ENCODE assay signal across 30 mouse cellular contexts in the genomic region with DNA sequence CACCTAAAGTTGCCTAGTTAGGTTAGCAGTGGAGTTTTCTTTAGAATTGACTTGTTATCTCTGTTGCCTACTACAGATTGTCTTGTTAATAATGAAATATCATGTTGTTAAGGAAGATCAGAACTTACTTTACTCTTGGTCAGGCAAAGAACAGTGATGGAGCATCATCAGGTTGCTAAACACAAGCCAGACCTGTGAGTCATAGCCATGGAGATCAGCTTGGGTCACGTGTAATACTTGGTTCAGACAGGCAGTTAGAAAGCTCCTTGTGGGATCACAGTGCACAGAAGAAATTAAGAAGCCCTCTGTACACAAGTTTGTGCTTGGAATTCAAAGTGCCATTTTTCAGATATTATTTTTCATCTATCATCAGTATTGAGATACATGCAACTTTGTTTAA. TPM values are rescaled to one million over a fixed set of nuclear protein-coding genes. Genes with fewer than 3 reads are reported as not detected.
DNase-seq lines count a peak whose midpoint lies in the region; ATAC-seq and TF ChIP-seq lines count a peak whose summit lies in the region.
"Had no signal": no experiment of that assay in that cellular context is flagged by ENCODE, and none has a peak within 500 bp of the region (broad histone marks: within the 10 kb centered on the region; RNA-seq: fewer than 3 reads in every experiment).

No protein-coding gene starts in this region.

- DNase-seq in adrenal gland, postnatal 36 days = peak; percentile 5 to 9
- DNase-seq in adrenal gland, adult 18-20 months (ENCODE audit: low spot score in 2 of 2) = no peak
- DNase-seq in brain, adult 2 months (ENCODE audit: low read depth, low spot score) = peak; percentile 33
- DNase-seq in ovary, postnatal 14 days (ENCODE audit: low spot score) = no peak
- DNase-seq in yolk sac, embryonic 10.5 days (ENCODE audit: low spot score) = no peak
- DNase-seq: adrenal gland, postnatal 10 days; cerebellum, adult 18-20 months; cerebellum, postnatal 10 days; gastrocnemius, postnatal 36 days; heart, adult 18-20 months; heart, postnatal 10 days; kidney, adult 9 months; kidney, postnatal 10 days; layer of hippocampus, adult 9-11 months; liver, embryonic 13.5 days had no signal

- H3K9me3 ChIP-seq in forebrain, embryonic 16.5 days (ENCODE audit: control insufficient read depth, low read length) = no peaks in the 10 kb centered on the region
- H3K9me3 ChIP-seq: embryonic facial prominence, embryonic 13.5 days; G1E; heart, embryonic 12.5 days; limb, embryonic 10.5 days; limb, embryonic 15.5 days; liver, embryonic 13.5 days; midbrain, embryonic 15.5 days; neural tube, embryonic 12.5 days had no signal

- H3K4me2 ChIP-seq in forebrain, embryonic 16.5 days (ENCODE audit: low read length) = no peak overlapping the region
- H3K4me2 ChIP-seq: embryonic facial prominence, embryonic 13.5 days; heart, embryonic 12.5 days; hindbrain, embryonic 14.5 days; limb, embryonic 15.5 days; liver, embryonic 13.5 days; midbrain, embryonic 15.5 days; neural tube, embryonic 12.5 days had no signal

- H3K36me3 ChIP-seq in C2C12 (ENCODE audit: control insufficient read depth, insufficient read depth) = no peaks in the 10 kb centered on the region
- no peaks in the 10 kb centered on the region for H3K36me3 ChIP-seq in forebrain, embryonic 16.5 days (ENCODE audit: control insufficient read depth, insufficient read depth)
- H3K36me3 ChIP-seq: embryonic facial prominence, embryonic 13.5 days; G1E; heart, embryonic 12.5 days; limb, embryonic 10.5 days; limb, embryonic 15.5 days; liver, embryonic 13.5 days; midbrain, embryonic 15.5 days; neural tube, embryonic 12.5 days had no signal

- H3K79me3 ChIP-seq in C2C12 (ENCODE audit: low read depth) = peaks cover 2% of the 10 kb centered on the region

- no peak overlapping the region for H3K4me3 ChIP-seq in C2C12 (ENCODE audit: insufficient read depth, poor library complexity, severe bottlenecking)
- H3K4me3 ChIP-seq in forebrain, embryonic 16.5 days (replicated peaks; ENCODE audit: low read length) = no peak overlapping the region
- H3K4me3 ChIP-seq: embryonic facial prominence, embryonic 13.5 days; heart, embryonic 12.5 days; limb, embryonic 10.5 days; limb, embryonic 15.5 days; liver, embryonic 13.5 days; midbrain, embryonic 15.5 days; neural tube, embryonic 12.5 days had no signal

- H3K4me1 ChIP-seq in forebrain, embryonic 16.5 days (replicated peaks; ENCODE audit: control insufficient read depth, insufficient read depth, low read length) = no peaks in the 10 kb centered on the region
- H3K4me1 ChIP-seq: liver, embryonic 13.5 days had no signal

- peaks cover 5% of the 10 kb centered on the region for H3K79me2 ChIP-seq in C2C12 (ENCODE audit: control insufficient read depth, insufficient read depth)

- no peak overlapping the region for H3ac ChIP-seq in C2C12 (ENCODE audit: control insufficient read depth, insufficient read length, low read depth)

- H3K27ac ChIP-seq in forebrain, embryonic 16.5 days (ENCODE audit: low read length) = no peak overlapping the region
- H3K27ac ChIP-seq: embryonic facial prominence, embryonic 13.5 days; hindbrain, embryonic 14.5 days; limb, embryonic 10.5 days; limb, embryonic 15.5 days; liver, embryonic 13.5 days; macrophage; midbrain, embryonic 15.5 days; neural tube, embryonic 12.5 days had no signal

- no peak for TF ChIP-seq CTCF in C2C12 (IDR thresholded peaks at IDR 0.05; ENCODE audit: control insufficient read depth, insufficient read depth, insufficient read length)

- H3K9ac ChIP-seq in forebrain, embryonic 16.5 days (replicated peaks; ENCODE audit: low read depth, low read length) = no peak overlapping the region
- H3K9ac ChIP-seq: embryonic facial prominence, embryonic 13.5 days; heart, embryonic 12.5 days; hindbrain, embryonic 14.5 days; limb, embryonic 15.5 days; liver, embryonic 13.5 days; midbrain, embryonic 15.5 days; neural tube, embryonic 12.5 days had no signal

- H3K27me3 ChIP-seq in C2C12 (ENCODE audit: control insufficient read depth, insufficient read depth, insufficient read length) = no peaks in the 10 kb centered on the region
- H3K27me3 ChIP-seq in forebrain, embryonic 16.5 days (replicated peaks; ENCODE audit: control insufficient read depth, insufficient read depth, low read length) = no peaks in the 10 kb centered on the region
- H3K27me3 ChIP-seq: embryonic facial prominence, embryonic 13.5 days; heart, embryonic 12.5 days; limb, embryonic 15.5 days; liver, embryonic 13.5 days; midbrain, embryonic 15.5 days; neural tube, embryonic 12.5 days had no signal

- WGBS in forebrain, embryonic 16.5 days = 77% methylated on average over 1 of the region's 1 CpGs

- ATAC-seq in megakaryocyte, adult 5-6 weeks (ENCODE audit: poor library complexity, severe bottlenecking) = peak; percentile 52
- no peak for ATAC-seq in forebrain, embryonic 16.5 days
- ATAC-seq: activated CD4-positive, CD25-positive, alpha-beta regulatory T cell, adult 4 months; inflammation-experienced regulatory T-cells, adult 6 months; lung, postnatal 0 days; midbrain, embryonic 15.5 days had no signal

TF ChIP-seq in C2C12, 6 proteins besides CTCF, POLR2A, EP300 and RAD21:
- TF ChIP-seq CEBPB (IDR thresholded peaks at IDR 0.05; ENCODE audit: low read depth) = no peak
- no peak for TF ChIP-seq MYOD1 (IDR thresholded peaks at IDR 0.05; ENCODE audit: control insufficient read depth, insufficient read length, low read depth)
- peak; percentile 80 for TF ChIP-seq USF1 (IDR thresholded peaks at IDR 0.05; ENCODE audit: low read depth)
- TF ChIP-seq MYOG (IDR thresholded peaks at IDR 0.05; ENCODE audit: control insufficient read depth, extremely low read depth, insufficient read length) = no peak
- no peak for TF ChIP-seq MAX (IDR thresholded peaks at IDR 0.05)
- no peak for TF ChIP-seq FOSL1 (IDR thresholded peaks at IDR 0.05; ENCODE audit: insufficient read depth, low read length, poor library complexity, severe bottlenecking)

RNA-seq across cellular contexts. Expression of gene Dip2c, which starts 48.9 kb away (rescaled TPM):
- 10 to 100 TPM; 19.5 to 29.6 TPM for total RNA-seq in adrenal gland, postnatal 36 days (2021)
- 10 to 100 TPM; 13.9 to 27.2 TPM for total RNA-seq in adrenal gland, adult 18-20 months (2021)
- polyA plus RNA-seq in C2C12 (2012; fragmentation: generic; extraction: Trizol) = 4.8 TPM
- total RNA-seq in megakaryocyte, adult 5-6 weeks (2015) = 1.0 and 1.3 TPM in 2 replicates
- 1.8 and 2.2 TPM in 2 replicates for total RNA-seq in megakaryocyte, adult 5-6 weeks (2017)
- polyA plus RNA-seq in forebrain, embryonic 16.5 days (2015; fragmentation: Nextera tagmentation; extraction: Ambion mirVana) = 12.3 and 12.8 TPM in 2 replicates
- polyA plus RNA-seq: G1E had no signal

Comparison
In these comparisons a context has a peak if more than half of its experiments do, and no peak if none do; other contexts are left out.
1. DNase-seq: peak in adrenal gland, postnatal 36 days (2 of 2) and brain, adult 2 months (single experiment); none in adrenal gland, adult 18-20 months (0 of 2), ovary, postnatal 14 days (single experiment) and yolk sac, embryonic 10.5 days (single experiment).
2. RNA of gene Dip2c, which starts 48.9 kb away (total RNA-seq): 19.5 to 29.6 TPM in adrenal gland, postnatal 36 days and 13.9 to 27.2 TPM in adrenal gland, adult 18-20 months; 1.0 to 2.2 TPM in megakaryocyte, adult 5-6 weeks; every median in the first group is over 4 times any median in the second.